Mouse (Mus musculus): ENCODE results near the gene Gfod1.

Gene Gfod1

GRCm38 (mm10) chr13:43263646-43264045, 40.3 kb downstream of the Gfod1 start:
- DNase-seq (ENCODE audit: low spot score in 2 of 2) = no peak

GRCm38 (mm10) chr13:43262114-43262739, 41.7 kb downstream of the Gfod1 start:
- peak; percentile 64 to 85 for DNase-seq (ENCODE audit: low spot score in 2 of 2)

DNA sequence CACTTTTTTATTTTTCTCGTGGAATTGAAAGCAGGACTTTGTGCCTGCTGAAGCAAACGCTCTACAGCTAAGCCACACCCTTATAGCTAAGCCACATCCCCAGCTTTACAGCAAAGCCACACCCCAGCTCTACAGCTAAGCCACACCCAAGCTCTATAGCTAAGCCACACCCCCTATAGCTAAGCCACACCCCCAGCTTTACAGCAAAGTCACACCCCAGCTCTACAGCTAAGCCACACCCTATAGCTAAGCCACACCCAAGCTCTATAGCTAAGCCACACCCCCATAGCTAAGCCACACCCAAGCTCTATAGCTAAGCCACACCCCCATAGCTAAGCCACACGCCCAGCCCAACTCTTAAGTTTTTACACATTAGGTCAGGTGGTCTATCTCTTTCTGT, 42.7 kb downstream of the Gfod1 start:
- DNase-seq (ENCODE audit: low spot score in 2 of 2) = no peak

- DNase-seq (ENCODE audit: low spot score in 2 of 2) = no peak
These were observed 43.2 kb downstream of the Gfod1 start for GRCm38 (mm10) chr13:43260731-43261130.

DNA sequence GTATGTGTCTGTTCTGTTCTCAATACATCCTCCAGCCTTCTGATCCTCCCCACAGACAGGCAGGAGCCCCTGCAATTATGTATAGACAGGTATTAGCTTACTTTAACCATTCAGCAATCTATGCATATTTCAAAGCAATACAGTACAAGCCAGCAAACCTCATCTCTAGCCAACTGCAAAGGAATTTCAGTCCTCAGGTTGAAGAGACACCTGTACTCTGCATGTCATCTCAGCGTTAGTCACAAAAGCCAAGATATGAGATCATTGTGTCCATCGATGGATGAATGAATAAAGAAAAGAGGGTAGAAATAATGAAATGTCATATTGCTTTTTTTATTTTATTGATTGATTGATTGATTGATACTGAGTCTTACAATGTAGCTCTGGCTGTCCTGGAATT, 47.5 kb downstream of the Gfod1 start:
- no peak for DNase-seq (ENCODE audit: low spot score in 2 of 2)

DNA sequence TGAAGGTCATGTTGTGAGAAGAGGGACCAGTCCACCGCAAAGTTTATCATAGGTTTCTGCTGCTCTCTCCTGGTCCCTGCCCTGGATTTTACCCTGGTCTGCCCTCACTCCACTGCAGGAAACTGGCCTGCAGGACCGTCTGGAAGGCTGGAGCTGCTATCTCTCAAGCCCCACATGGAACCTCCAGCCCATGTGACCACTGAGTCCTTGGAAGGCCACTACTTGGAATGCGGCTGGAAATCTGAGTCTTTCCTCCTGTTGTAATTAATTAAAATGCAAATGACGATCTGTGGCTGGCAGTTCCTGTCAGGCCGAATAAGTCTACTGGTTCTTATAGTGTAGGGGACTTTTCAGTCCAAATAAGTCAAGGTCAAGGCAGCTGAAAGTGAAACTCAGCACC, 50.4 kb downstream of the Gfod1 start:
- no peak for DNase-seq (ENCODE audit: low spot score in 2 of 2)

- DNase-seq (ENCODE audit: low spot score in 2 of 2) = no peak
These were observed 51.7 kb downstream of the Gfod1 start for GRCm38 (mm10) chr13:43252105-43252790.

DNA sequence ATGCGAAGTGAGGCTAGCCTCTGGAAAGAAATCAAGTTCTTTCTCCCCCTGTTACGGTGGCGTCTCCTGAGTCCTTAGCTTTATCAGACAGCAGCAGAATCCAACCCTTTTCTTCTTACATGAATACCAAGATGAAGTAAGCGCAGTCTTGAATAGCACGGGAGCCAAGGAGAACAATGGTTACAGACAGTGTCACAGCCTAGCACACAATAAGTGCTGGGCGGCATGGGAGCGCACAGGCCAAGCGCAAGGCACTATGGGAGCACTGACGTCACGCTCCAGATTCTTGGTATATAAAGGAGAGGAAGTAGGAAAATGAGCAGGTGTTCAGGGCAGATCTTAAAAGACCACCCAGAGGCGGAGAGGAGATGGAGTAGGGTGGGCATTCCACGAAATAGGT, 52.6 kb downstream of the Gfod1 start:
- no peak for DNase-seq (ENCODE audit: low spot score in 2 of 2)

- DNase-seq (ENCODE audit: low spot score in 2 of 2) = no peak
These were observed 53.3 kb downstream of the Gfod1 start for GRCm38 (mm10) chr13:43250653-43251052.

- DNase-seq (ENCODE audit: low spot score in 2 of 2) = no peak
These were observed 53.9 kb downstream of the Gfod1 start for GRCm38 (mm10) chr13:43250106-43250505.

GRCm38 (mm10) chr13:43248381-43248780, 55.6 kb downstream of the Gfod1 start:
- DNase-seq (ENCODE audit: low spot score in 2 of 2) = no peak

GRCm38 (mm10) chr13:43246876-43247275, 57.1 kb downstream of the Gfod1 start:
- no peak for DNase-seq (ENCODE audit: low spot score in 2 of 2)

- no peak for DNase-seq (ENCODE audit: low spot score in 2 of 2)
These were observed 60.2 kb downstream of the Gfod1 start for GRCm38 (mm10) chr13:43243793-43244192.

GRCm38 (mm10) chr13:43243240-43243639, 60.7 kb downstream of the Gfod1 start:
- DNase-seq (ENCODE audit: low spot score in 2 of 2) = no peak

DNA sequence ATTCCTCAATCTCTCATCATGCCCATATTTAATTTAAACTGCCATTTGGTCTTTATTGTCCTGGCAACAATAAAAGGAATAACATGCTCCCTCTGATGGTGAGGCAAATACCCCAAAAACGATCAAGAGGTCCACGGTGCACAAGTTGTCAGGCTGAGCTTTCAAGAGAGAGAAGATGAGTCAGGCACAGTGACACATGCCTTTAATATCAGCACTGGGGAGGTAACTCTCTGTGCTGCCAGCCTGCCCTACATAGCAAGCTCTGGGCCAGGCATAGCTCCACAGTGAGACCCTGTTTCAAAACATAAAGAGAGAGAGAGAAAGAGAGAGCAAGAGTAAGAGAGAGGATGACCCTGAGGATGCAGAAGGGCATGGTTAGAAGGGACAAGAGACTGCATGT, 62.2 kb downstream of the Gfod1 start:
- no peak for DNase-seq (ENCODE audit: low spot score in 2 of 2)

GRCm38 (mm10) chr13:43241069-43241468, 62.9 kb downstream of the Gfod1 start:
- no peak for DNase-seq (ENCODE audit: low spot score in 2 of 2)

GRCm38 (mm10) chr13:43239790-43240216, 64.2 kb downstream of the Gfod1 start:
- peak in 1 of 2 experiments; percentile 69 for DNase-seq (ENCODE audit: low spot score in 2 of 2)

DNA sequence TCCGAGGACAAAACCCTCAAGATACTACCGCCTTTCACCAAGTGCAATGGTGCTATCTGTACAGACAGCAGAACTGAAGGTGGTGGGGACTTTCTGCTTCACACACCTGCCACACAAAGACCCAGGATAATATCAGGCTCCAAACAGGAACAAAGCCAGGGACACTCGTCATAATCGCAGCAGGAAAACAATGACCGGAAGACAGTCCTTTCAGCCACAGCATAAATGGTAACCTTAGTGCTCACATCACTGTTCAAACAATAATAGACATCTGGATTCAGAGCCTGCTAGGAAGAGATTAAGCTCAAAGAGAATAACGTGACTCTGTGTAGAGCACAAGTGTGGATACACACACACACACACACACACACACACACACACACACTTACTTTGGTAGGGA, 67.3 kb downstream of the Gfod1 start:
- no peak for DNase-seq (ENCODE audit: low spot score in 2 of 2)

DNA sequence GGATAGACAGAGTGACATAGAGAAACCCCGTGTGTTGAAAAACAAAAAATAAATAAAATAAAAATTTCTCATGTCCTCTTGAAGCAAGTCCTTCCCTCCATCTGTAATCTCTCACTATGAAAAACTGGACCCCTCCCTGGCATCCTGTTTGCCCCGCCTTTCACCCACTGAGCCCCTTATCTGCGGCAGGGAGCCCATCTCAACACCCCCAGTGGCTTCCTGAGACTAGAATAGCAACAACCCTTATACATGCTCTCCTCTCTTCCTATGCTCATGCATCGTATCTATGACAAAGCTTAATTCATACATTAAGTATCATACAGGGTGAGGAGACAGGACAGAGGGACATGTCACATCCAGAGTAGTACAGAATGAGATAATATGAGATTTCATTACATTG, 68.0 kb downstream of the Gfod1 start:
- no peak for DNase-seq (ENCODE audit: low spot score in 2 of 2)

DNA sequence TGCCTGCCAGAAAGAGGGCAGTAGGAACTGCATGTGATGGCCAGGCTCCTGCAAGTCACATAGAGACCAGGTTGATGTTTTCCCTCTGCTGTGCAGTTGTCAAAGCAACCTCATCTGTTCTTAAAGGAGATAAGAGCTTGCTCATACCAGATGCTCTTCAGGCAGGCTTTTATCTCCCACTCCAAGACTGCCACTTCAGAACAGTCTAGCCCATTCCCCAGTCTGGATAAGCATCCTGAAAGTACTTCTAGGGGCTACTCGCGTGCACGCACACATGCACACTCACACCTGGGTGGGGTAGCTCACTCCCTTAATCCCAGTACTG, 68.4 kb downstream of the Gfod1 start:
- DNase-seq (ENCODE audit: low spot score in 2 of 2) = no peak

GRCm38 (mm10) chr13:43234869-43235585, 68.9 kb downstream of the Gfod1 start:
- DNase-seq (ENCODE audit: low spot score in 2 of 2) = no peak

DNA sequence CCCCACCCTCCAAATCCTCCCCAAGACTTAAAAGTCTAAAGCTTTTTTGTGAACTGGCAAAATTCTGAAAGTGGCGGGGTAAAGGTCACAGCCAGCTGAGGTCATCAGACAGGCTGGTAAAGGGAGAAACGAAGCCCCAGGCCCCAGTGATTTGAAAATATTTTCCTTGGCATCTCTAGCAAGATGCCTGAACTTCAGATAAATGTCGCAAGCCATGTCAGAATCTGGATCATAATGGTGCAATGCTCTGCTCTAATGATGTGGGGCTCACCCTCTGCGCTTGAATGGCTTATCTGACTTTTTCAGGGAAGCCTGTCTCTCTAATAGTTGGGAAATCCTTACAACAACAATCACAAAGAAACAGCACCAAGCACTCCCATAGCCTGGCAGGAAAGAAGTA, 70.6 kb downstream of the Gfod1 start:
- DNase-seq (ENCODE audit: low spot score in 2 of 2) = no peak
